In the genomic region with DNA sequence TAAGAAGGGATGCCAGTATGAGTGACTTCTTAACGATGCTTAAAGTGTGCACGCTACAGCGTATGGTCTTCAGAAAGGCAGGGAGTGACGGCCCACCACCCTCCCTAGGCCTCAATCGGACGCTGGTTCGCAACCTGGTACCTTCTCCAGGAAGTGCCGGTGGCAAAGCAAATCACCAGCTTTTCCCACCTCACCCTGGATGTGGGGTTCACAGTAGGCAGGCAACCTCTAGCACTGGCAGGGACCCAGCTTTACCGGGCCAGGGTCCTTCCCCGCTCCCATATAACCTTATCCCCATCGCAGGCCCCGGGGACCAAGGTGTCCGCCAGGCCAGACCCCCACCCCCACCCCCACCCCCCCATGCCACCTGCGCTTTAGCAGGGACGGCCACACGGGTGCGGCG, we compare ENCODE assay signal across 8 mouse cellular contexts. TPM values are rescaled to one million over a fixed set of nuclear protein-coding genes. Genes with fewer than 3 reads are reported as not detected.
A peak's percentile ranks its signal among the peaks of the same experiment; 100 is the strongest.
DNase-seq lines count a peak whose midpoint lies in the region; ATAC-seq lines count a peak whose summit lies in the region.

No protein-coding gene starts in this region.

- peak overlapping the region; percentile 77 for H3K4me2 ChIP-seq in forebrain, embryonic 13.5 days
- peak overlapping the region; percentile 64 for H3K4me2 ChIP-seq in midbrain, embryonic 13.5 days (replicated peaks)

- H3K4me3 ChIP-seq in erythroblast, embryonic 14.5 days (replicated peaks): peak overlapping the region; percentile 80
- H3K4me3 ChIP-seq in forebrain, embryonic 13.5 days: peak overlapping the region; percentile 77
- H3K4me3 ChIP-seq in midbrain, embryonic 13.5 days (replicated peaks): peak overlapping the region; percentile 72

- WGBS in forebrain, embryonic 13.5 days: 0% methylated on average over 18 of the region's 18 CpGs
- 0% methylated on average over 18 of the region's 18 CpGs for WGBS in midbrain, embryonic 13.5 days

- H3K9me3 ChIP-seq in erythroblast, embryonic 14.5 days (ENCODE audit: control insufficient read depth, low read length): no peaks in the 10 kb centered on the region
- no peaks in the 10 kb centered on the region for H3K9me3 ChIP-seq in forebrain, embryonic 13.5 days (replicated peaks)
- H3K9me3 ChIP-seq in midbrain, embryonic 13.5 days: no peaks in the 10 kb centered on the region

- peak overlapping the region; percentile 87 for H3K27ac ChIP-seq in forebrain, embryonic 13.5 days
- peak overlapping the region; percentile 91 for H3K27ac ChIP-seq in midbrain, embryonic 13.5 days

- H3K36me3 ChIP-seq in erythroblast, embryonic 14.5 days (ENCODE audit: control insufficient read depth): peaks cover 12% of the 10 kb centered on the region
- H3K36me3 ChIP-seq in forebrain, embryonic 13.5 days (ENCODE audit: poor library complexity, severe bottlenecking): peaks cover 14% of the 10 kb centered on the region
- H3K36me3 ChIP-seq in midbrain, embryonic 13.5 days: peaks cover 18% of the 10 kb centered on the region

- peak overlapping the region; percentile 81 for H3K9ac ChIP-seq in forebrain, embryonic 13.5 days
- H3K9ac ChIP-seq in midbrain, embryonic 13.5 days (replicated peaks): peak overlapping the region; percentile 85

- H3K4me1 ChIP-seq in erythroblast, embryonic 14.5 days (ENCODE audit: control insufficient read depth): peaks cover 21% of the 10 kb centered on the region
- H3K4me1 ChIP-seq in forebrain, embryonic 13.5 days: peaks cover 30% of the 10 kb centered on the region
- H3K4me1 ChIP-seq in midbrain, embryonic 13.5 days (replicated peaks): peaks cover 39% of the 10 kb centered on the region

- peak; percentile 43 to 56 for DNase-seq in right cerebral cortex, postnatal 10 days (ENCODE audit: low spot score in 2 of 2)
- no peak for DNase-seq in right cerebral cortex, postnatal 36 days (ENCODE audit: low spot score in 2 of 2)
- DNase-seq in kidney, postnatal 4 days: peak; percentile 35 to 53
- no peak for DNase-seq in urinary bladder, adult 18-20 months (ENCODE audit: low spot score in 2 of 2)

- H3K27me3 ChIP-seq in erythroblast, embryonic 14.5 days (ENCODE audit: control insufficient read depth): no peaks in the 10 kb centered on the region
- no peaks in the 10 kb centered on the region for H3K27me3 ChIP-seq in forebrain, embryonic 13.5 days
- no peaks in the 10 kb centered on the region for H3K27me3 ChIP-seq in midbrain, embryonic 13.5 days

- ATAC-seq in erythroblast, adult 5-6 weeks (replicated peaks; ENCODE audit: low FRiP score, poor library complexity, severe bottlenecking): no peak
- ATAC-seq in forebrain, embryonic 13.5 days: peak; percentile 54; the same call in 1 of the 2 replicates
- peak; percentile 77 for ATAC-seq in midbrain, embryonic 13.5 days

RNA-seq across cellular contexts. Expression of a gene that starts 0.3 kb away (rescaled TPM):
- 0.08 and 0.10 TPM in 2 replicates for polyA plus RNA-seq in erythroblast, embryonic 14.5 days (2012)
- total RNA-seq in erythroblast, adult 5-6 weeks (2015; ENCODE audit: low replicate concordance): 2.1 and 11.3 TPM in 2 replicates
- total RNA-seq in erythroblast, adult 5-6 weeks (2017; ENCODE audit: low replicate concordance): 3.6 and 17.6 TPM in 2 replicates
- polyA plus RNA-seq in forebrain, embryonic 13.5 days (2015; fragmentation: Nextera tagmentation; extraction: Ambion mirVana): 62.1 and 66.0 TPM in 2 replicates
- 60.7 and 67.2 TPM in 2 replicates for polyA plus RNA-seq in midbrain, embryonic 13.5 days (2015; fragmentation: Nextera tagmentation; extraction: Ambion mirVana)

Comparison
In these comparisons a context has a peak if more than half of its experiments do, and no peak if none do; other contexts are left out.
1. DNase-seq: peak in right cerebral cortex, postnatal 10 days (2 of 2) and kidney, postnatal 4 days (2 of 2); none in right cerebral cortex, postnatal 36 days (0 of 2) and urinary bladder, adult 18-20 months (0 of 2).
2. RNA of a gene that starts 0.3 kb away (polyA plus RNA-seq): 62.1 to 66.0 TPM in forebrain, embryonic 13.5 days and 60.7 to 67.2 TPM in midbrain, embryonic 13.5 days; 0.08 to 0.10 TPM in erythroblast, embryonic 14.5 days; every median in the first group is over 10 times any median in the second.
3. Peak in every context shown above with its lines, with median percentiles within 50 percentile points of each other: H3K4me3 ChIP-seq.